Mouse (Mus musculus) liver, adult 2 months (tissue): Measurements from ENCODE around the gene Gpr75. TPM values are rescaled to one million over a fixed set of nuclear protein-coding genes. Genes with fewer than 3 reads are reported as not detected.

ENCODE experiments used
- DNase-seq: peaks from one replicate; pipeline ENCODE4 v3.0.0-alpha.2; 2011; ENCODE audit warnings: low read depth, low spot score; ENCODE audit errors: extremely low read depth
- H3K27ac ChIP-seq: fragments of 200-500 bp; replicated peaks from 2 replicates; pipeline ENCODE4 v1.5.1; 2012; ENCODE audit warnings: low read depth, mild to moderate bottlenecking, control low read depth, inconsistent platforms, low read length; ENCODE audit not compliant: insufficient read depth
- H3K27me3 ChIP-seq: fragments of 200-500 bp; 2 replicates; pipeline ENCODE4 v1.6.1; 2012; ENCODE audit warnings: mild to moderate bottlenecking, moderate library complexity, low read length, inconsistent platforms; ENCODE audit not compliant: control insufficient read depth, insufficient read depth
- H3K36me3 ChIP-seq: fragments of 200-500 bp; 2 replicates; pipeline ENCODE4 v1.6.1; 2012; ENCODE audit warnings: low read length, inconsistent platforms; ENCODE audit not compliant: control insufficient read depth, insufficient read depth
- H3K4me1 ChIP-seq: fragments of 200-500 bp; 2 replicates; pipeline ENCODE4 v1.6.1; 2011; ENCODE audit warnings: low read length; ENCODE audit not compliant: control insufficient read depth, insufficient read depth
- H3K4me3 ChIP-seq: fragments of 200-500 bp; 2 replicates; pipeline ENCODE4 v1.5.1; 2011; ENCODE audit warnings: low read depth, mild to moderate bottlenecking, control low read depth, low read length, moderate library complexity; ENCODE audit not compliant: insufficient read depth
- H3K79me2 ChIP-seq: fragments of 200-500 bp; 2 replicates; pipeline ENCODE4 v1.6.1; 2012; ENCODE audit warnings: inconsistent platforms, mild to moderate bottlenecking, low read length, moderate library complexity; ENCODE audit not compliant: control insufficient read depth, insufficient read depth
- H3K9ac ChIP-seq: fragments of 200-500 bp; 2 replicates; pipeline ENCODE4 v1.6.1; 2012; ENCODE audit warnings: low read depth, mild to moderate bottlenecking, control low read depth, inconsistent platforms, low read length
- CTCF ChIP-seq: fragments of 200-500 bp; IDR thresholded peaks from 2 replicates; pipeline ENCODE4 v1.5.1; 2011; ENCODE audit warnings: low read depth, low read length, control low read depth
- POLR2A ChIP-seq: fragments of 200-500 bp; IDR thresholded peaks from 2 replicates; pipeline ENCODE4 v1.6.1; 2011; ENCODE audit warnings: low read length, control low read depth; ENCODE audit not compliant: insufficient read depth; ENCODE audit errors: extremely low read depth
- WGBS: fragments of 180-500 bp; shearing (Covaris S2); methylation state at CpG from one replicate; pipeline ENCODE4 v1.1.7; 2018; 5-methylcytosine and 5-hydroxymethylcytosine counted together
- polyA plus RNA-seq: library from polyadenylated mRNA; depleted of rRNA; stranded (reverse); fragments of >200 nt; gene quantifications from 2 replicates; pipeline ENCODE4 v1.2.3, GENCODE M21; 2012; rRNA removed
- total RNA-seq: library from RNA; depleted of rRNA; stranded (reverse); fragments of >200 nt; gene quantifications from 2 replicates; pipeline ENCODE4 v1.2.3, GENCODE M21; 2014; rRNA removed

Gene Gpr75
- not detected in 2 replicates for total RNA-seq
- polyA plus RNA-seq = 0.02 TPM in 2 replicates

DNA sequence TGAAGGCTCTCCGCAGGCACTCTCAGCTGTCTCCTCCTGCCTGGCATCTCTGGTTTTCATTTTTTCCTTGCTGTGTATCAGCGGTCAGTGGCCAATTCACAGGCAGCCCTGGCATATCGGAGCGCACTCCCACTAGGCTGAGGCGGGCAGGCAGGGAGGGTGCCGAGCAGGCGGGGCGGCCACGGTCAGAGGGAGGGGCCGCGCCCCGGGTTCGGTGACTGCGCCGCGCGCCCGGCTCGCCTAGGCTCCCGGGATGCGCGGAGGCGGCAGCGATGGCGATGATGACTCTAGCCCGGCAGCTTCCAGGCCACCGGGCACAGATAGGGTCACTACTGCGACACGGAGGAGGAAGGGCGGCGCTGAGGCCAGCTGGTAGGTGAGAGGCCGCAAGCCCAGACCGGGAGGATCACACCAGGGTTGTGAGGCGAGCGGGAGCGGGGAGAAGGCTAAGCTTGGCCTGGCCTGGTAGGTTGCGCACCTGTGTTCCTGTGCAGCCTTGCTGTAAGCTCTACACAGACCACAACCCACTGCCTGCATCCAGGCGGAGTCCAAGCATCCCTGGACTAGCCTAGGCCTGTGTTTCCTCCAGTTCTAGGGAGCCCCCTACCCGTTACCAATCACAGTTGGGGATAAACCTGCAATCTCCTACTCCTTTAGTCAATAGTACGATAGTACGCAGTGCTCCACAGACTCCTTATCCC lies at the start of gene Gpr75, which contains the start of gene Asb3:
Gene Gpr75, plus strand, starts transcription at position 188 of the 701 bp plus-strand sequence.
Gene Asb3, plus strand, starts transcription at position 246 of the 701 bp plus-strand sequence.
- no peak for TF ChIP-seq POLR2A
- TF ChIP-seq CTCF = no peak
- WGBS = 7% methylated on average over 41 of the region's 41 CpGs
- H3K4me1 ChIP-seq = 0 out of 2 replicates have a peak, but pooled peaks cover 2% of the 10 kb centered on the region
- H3K4me3 ChIP-seq = peak within 1 kb of the TSS; percentile 11; the same call in 1 of the 2 replicates
- no peak for DNase-seq
- H3K27ac ChIP-seq = no peak within 1 kb of the TSS
- no peaks in the 10 kb centered on the region for H3K27me3 ChIP-seq
- H3K79me2 ChIP-seq = no peaks in the 10 kb centered on the region
- H3K9ac ChIP-seq = peak within 1 kb of the TSS; percentile 5; the same call in 1 of the 2 replicates
- H3K36me3 ChIP-seq = no peaks in the 10 kb centered on the region; the same call in 1 of the 2 replicates

- TF ChIP-seq POLR2A (no peak), CTCF (no peak)
- Histone ChIP-seq H3K4me1 (no peaks in the 10 kb centered on the region), H3K79me2 (no peaks in the 10 kb centered on the region), H3K9ac (no peak overlapping the region), H3K36me3 (peaks cover 48% of the 10 kb centered on the region), H3K27ac (no peak overlapping the region), H3K27me3 (no peaks in the 10 kb centered on the region), H3K4me3 (no peak overlapping the region)
- WGBS = 95% methylated on average over 2 of the region's 2 CpGs
- no peak for DNase-seq
Measured at GRCm38 (mm10) chr11:30838793-30839192, 46.4 kb upstream of the Gpr75 start.

GRCm38 (mm10) chr11:30844355-30844754 lies 40.8 kb upstream of the Gpr75 start:
- H3K4me3 ChIP-seq = no peak overlapping the region
- no peaks in the 10 kb centered on the region for H3K27me3 ChIP-seq
- peak; percentile 36 for DNase-seq
- no peaks in the 10 kb centered on the region for H3K79me2 ChIP-seq
- peaks cover 48% of the 10 kb centered on the region for H3K36me3 ChIP-seq
- TF ChIP-seq CTCF = no peak
- TF ChIP-seq POLR2A = no peak
- H3K9ac ChIP-seq = no peak overlapping the region
- H3K4me1 ChIP-seq = no peaks in the 10 kb centered on the region
- no peak overlapping the region for H3K27ac ChIP-seq
- 70% methylated on average over 1 of the region's 1 CpGs for WGBS

- H3K36me3 ChIP-seq = peaks cover 41% of the 10 kb centered on the region
- H3K9ac ChIP-seq = no peak overlapping the region
- no peaks in the 10 kb centered on the region for H3K4me1 ChIP-seq
- H3K79me2 ChIP-seq = no peaks in the 10 kb centered on the region
- H3K27me3 ChIP-seq = no peaks in the 10 kb centered on the region
- no peak overlapping the region for H3K27ac ChIP-seq
- no peak for TF ChIP-seq CTCF
- no peak for TF ChIP-seq POLR2A
- H3K4me3 ChIP-seq = no peak overlapping the region
- no peak for DNase-seq
Measured at GRCm38 (mm10) chr11:30872425-30872824, 12.7 kb upstream of the Gpr75 start.

GRCm38 (mm10) chr11:30888153-30888552 lies 3.0 kb downstream of the Gpr75 start:
- TF ChIP-seq CTCF (no peak), POLR2A (no peak)
- Histone ChIP-seq H3K27me3 (no peaks in the 10 kb centered on the region), H3K27ac (no peak overlapping the region), H3K4me1 (0 out of 2 replicates have a peak, but pooled peaks cover 2% of the 10 kb centered on the region), H3K79me2 (no peaks in the 10 kb centered on the region), H3K36me3 (no peaks in the 10 kb centered on the region), H3K4me3 (no peak overlapping the region), H3K9ac (no peak overlapping the region)
- 81% methylated on average over 2 of the region's 2 CpGs for WGBS
- no peak for DNase-seq

DNA sequence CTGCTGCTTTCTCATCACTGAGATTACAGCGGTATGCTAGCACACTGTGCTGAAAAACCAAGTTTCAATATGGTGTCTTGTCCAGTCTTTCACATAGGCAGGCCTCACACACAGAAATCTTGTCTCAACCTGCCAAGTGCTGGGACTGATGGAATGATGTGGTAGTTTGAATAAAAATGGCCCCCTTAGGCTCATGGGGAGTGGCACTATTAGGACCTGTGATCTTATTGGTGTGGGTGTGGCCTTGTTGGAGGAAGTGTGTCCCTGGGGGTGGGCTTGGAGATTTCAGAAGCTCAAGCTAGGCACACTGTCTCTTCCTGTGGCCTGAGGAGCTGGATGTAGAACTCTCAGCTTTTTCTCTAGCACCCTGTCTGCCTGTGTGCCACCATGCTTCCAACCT lies 11.0 kb downstream of the Gpr75 start:
- Histone ChIP-seq H3K9ac (no peak overlapping the region), H3K27me3 (no peaks in the 10 kb centered on the region), H3K4me1 (no peaks in the 10 kb centered on the region), H3K4me3 (no peak overlapping the region), H3K79me2 (no peaks in the 10 kb centered on the region), H3K27ac (no peak overlapping the region), H3K36me3 (no peaks in the 10 kb centered on the region)
- 87% methylated on average over 1 of the region's 1 CpGs for WGBS
- no peak for DNase-seq
- no peak for TF ChIP-seq CTCF
